Mouse (Mus musculus) kidney, postnatal 4 days (tissue): ENCODE data around the gene Mfsd12.
A peak's percentile ranks its signal among the peaks of the same experiment; 100 is the strongest.

ENCODE experiments used
- DNase-seq, 2 experiments: peaks; one replicate each; pipeline ENCODE4 v3.0.0; 2021; ENCODE audit warnings: mixed read lengths in 2 of 2

Mfsd12 gene

DNA sequence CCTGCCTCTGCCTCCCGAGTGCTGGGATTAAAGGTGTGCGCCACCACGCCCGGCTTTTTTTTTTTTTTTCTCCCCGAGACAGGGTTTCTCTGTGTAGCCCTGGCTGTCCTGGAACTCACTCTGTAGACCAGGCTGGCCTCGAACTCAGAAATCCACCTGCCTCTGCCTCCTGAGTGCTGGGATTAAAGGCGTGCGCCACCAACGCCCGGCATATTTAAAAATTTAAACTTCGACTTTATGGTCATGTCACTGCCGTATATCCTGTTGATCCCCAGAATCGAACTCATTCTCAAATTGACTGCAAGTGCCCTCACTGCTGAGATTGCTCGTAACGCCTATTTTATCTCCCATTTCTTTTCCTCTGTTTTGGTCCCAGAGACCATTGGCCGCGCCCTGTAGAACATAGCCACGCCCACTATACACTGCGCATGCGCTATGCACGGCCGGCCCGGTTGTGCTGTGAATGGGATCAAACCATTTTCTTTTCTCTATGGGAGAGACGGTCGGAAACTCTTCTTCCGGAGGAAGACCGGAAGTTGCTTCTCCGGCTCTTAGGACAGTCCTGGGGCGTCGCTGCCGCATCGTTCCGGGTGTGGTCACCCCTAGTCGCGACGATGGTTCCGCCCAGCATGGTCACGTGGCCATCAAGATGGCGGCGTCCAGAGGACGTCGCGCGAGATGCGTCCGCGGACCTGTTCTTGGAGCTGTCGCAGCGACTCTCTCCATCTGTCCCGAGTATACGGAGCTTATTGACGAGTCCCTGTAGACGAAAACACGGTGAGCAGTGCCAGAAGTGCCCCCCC lies 26.7 kb downstream of the Mfsd12 start, which contains the start of the genes Dohh and Gm48551:
Gene Dohh (plus strand): TSS at position 627 of the 803 bp plus-strand sequence.
Gene Gm48551 (plus strand): TSS at position 665 of the 803 bp plus-strand sequence.
- DNase-seq = peak; percentile 100

DNA sequence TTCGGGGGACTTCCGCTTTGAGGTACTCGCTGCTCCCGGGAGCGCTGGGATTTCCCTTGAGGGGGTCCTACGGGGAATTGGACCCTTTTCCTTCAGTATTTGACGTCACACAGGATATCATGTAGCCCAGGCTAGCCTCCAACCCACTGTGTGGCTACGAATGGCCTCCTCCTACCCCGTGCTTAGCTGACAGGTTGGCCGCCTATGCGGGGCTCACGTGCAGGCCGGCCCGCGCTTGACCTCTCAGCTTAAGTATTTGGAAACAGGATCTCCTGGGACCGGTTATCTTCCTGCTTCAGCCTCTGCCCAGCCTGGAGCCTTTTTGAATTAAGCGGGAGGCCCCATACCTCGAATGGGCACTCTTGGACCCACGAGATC lies 27.3 kb downstream of the Mfsd12 start:
- no peak for DNase-seq

DNA sequence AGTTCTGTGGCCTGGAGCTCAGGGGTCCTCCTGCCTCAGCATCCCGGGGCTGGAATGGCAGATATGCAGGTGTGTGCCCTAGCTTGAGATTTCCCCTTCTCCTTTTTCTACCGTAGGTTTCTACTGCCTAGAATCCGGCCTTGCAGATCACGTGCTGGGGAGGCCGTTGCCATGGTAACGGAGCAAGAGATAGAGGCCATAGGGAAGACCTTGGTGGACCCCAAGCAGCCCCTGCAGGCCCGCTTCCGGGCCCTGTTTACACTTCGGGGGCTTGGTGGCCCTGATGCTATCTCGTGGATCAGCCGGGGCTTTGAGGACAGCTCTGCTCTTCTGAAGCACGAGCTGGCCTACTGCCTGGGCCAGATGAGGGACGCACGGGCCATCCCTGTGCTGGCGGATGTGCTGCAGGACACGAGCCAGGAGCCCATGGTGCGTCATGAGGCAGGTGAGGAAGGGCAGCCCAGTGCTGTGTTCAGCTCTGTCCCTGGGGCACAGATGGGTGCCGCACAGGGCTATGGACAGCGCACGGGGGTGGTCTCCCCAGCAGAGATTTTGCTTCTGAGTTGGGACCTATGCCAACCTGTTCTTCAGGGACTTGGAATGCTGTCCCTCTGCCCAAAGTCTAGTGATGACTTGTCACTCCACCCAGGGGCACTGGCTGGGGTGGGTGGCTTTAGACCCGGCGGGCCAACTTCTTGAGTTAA lies 28.5 kb downstream of the Mfsd12 start:
- no peak for DNase-seq

DNA sequence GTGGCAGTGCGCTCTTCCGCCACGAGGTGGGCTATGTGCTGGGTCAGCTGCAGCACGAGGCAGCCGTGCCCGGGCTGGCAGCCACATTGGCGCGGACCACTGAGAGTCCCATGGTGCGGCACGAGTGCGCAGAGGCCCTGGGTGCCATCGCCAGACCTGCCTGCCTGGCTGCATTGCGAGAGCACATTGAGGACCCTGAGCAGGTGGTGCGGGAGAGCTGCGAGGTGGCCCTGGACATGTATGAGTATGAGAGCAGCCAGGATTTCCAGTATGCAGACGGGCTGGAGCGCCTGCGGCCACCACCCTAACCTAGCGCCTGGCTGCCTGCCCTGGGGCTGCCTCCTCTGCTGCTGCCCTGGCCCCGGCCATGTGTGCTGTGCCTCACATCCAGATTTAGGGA lies 30.4 kb downstream of the Mfsd12 start:
- DNase-seq = no peak

DNA sequence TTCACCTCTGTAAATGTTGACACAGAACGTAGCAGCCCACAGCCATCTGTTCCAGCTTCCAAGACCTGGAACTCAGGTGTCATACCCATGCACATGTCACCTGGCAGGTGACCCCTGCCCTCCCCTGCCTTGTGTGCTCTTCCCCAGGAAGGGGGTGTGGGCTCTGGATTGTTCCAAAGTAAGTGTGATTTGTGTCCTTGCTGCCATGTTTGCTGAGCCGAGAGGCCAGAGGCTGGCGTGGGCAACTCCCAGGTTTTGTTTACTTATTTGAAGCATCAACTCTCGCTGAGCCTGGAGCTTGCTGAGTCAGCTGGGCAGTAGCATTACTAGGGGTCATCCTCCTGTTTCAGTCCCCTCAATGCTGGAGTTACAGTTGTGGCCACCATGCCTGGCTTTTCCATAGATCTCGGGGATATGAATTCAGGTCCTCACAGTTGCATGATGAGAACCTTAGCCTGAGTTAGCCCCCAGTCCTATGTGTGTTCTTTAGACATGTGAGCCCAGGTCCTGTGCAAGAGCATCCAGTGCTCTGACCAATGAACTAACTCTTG lies 31.3 kb downstream of the Mfsd12 start, which contains the start of gene Gm48552:
Gene Gm48552 (plus strand): TSS at position 501 of the 551 bp plus-strand sequence.
- no peak for DNase-seq

DNA sequence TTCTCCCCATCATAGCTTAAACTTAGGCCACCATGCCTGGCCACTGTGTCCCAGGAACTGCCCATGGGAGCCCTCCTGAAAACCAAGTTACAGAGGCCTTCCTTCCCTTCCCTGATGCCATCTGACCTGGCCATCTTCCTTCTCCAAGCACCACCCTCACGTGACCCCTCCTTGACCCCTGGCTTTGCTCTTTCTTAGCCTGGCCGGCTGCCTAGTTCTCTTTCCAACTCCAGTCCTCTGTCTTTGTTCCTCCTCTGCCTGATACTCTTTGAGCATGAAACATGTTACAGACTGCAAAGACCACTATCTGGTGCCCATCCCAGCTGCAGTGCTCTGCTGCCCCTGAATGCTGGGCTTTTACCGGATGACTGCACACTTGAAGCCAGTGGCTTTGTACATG lies 32.1 kb downstream of the Mfsd12 start:
- DNase-seq = peak in 1 of 2 experiments; percentile 66

DNA sequence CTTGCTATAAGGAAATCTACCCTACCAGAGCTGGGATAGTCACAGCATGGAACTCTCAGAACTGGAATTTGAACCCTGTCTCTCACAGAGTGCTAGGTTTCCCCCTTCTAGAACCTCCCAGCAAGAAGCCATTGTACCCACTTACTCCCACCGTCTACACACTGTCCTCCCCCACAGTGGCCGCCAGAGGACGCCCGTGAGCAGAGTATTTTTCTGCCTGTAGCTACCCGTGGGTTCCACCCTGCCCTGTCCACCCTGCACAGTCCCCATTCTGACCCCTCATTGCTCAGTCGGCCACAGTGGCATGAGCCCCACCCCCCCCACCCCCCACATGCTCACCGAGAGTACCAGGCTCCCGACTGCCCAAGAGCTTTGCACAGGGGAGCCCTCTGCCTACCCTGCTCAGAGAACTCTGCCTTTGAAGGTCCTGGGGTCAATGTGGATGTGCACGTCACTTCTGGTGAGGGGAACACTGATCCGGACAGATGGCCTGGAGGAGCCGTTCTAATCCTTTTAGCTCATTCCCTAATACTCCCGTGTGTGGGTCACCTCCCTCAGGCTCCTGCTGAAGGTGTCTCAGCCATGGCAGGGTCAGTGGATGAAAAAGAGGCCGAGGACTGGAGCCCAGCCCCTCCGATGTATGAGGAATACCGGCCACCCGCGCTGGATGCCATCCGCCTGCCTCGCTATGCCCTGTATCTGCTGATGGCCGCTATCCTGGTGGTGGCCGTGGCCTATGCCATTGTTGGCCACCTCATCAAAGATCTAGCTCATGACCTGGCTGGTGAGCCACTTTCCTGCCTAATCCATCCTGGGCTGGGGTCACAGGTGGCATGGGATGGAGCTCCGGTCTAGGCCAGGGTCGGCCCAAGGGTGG lies 32.7 kb downstream of the Mfsd12 start:
- DNase-seq = peak; percentile 86 to 89

DNA sequence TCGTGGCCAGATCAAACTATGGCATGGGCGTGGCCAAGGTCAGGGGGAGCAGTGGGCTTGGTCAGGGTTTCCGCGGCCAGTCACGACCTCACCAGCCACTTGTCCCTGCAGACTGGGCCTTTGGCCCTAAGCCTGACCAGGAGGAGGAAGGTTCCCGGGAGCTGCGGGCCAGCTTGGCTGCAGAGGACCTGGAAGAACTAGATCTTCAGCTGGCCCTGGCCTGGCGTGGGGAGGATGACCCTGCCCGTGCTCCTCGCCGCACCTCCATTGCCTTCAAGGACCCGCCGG lies 33.3 kb downstream of the Mfsd12 start:
- DNase-seq = no peak

DNA sequence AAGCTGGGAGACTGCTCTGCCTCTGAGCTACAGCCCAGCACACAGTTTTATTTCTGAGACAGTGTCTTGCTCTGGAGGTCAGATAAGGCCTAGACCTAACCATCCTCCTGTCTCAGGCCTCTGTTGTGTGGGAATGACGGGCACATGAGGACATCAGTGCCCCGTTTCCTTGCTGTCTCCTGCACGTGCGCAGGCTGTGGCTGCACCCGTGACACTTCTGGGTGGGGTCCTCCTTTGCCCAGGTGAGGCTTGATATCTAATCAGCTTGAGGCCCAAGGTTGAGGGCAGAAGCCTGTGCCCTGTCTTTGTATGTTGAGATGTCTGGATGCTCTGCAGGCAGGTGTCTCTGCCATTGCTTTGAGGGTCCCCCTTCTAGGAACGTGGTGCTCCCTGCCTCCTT lies 35.0 kb downstream of the Mfsd12 start:
- DNase-seq = no peak

DNA sequence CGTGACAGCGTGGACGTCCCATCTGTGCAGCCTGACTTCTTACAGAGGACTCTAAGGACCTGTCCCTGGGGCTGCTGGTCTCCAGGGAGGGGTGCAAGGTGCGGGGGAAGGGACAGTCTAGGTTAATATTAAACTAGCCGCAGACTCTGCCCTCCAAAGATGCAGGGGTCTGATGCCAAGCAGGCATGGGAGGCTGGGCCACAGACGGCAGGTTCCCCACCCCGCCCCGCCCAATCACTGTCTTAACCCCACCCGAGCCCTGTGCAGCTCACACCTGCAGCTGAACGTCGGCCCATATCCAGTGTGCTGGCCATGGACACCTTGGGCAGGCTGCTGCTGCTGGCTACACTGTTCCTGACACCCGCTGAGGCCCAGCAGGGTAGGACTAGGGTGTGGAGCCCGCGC lies 35.5 kb downstream of the Mfsd12 start, which contains the start of gene Smim24:
Gene Smim24 (plus strand): TSS at position 271 of the 405 bp plus-strand sequence.
- DNase-seq = peak in 1 of 2 experiments; percentile 71

DNA sequence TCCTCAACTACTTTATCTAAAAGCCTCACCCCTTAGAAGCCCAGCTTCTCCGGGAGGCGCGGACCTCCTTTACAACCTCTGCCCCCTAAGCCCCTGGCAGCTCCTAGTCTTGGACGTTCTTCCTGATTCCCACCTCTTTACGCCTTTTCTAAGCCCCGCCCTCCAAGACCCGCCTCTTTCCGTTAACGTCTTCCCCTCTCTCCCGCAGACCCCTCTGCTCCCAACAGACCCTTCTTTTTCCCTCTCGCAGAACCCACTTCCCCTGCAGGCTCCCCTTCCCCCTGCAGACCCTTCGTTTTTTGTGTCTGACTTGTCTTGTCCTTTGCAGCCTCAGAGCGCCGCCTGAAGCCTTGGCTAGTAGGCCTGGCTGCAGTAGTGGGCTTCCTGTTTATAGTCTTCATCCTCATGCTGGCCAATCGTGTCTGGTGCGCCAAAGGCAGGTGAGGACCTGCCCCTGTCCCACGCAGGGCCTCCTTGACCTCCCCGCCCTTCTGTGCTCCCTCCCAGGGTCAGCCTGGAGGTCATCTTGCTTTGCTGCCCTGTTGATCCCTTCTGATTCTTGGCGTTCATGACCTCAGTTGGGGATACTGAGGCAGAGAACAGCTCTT lies 36.3 kb downstream of the Mfsd12 start:
- DNase-seq = peak; percentile 63 to 73

DNA sequence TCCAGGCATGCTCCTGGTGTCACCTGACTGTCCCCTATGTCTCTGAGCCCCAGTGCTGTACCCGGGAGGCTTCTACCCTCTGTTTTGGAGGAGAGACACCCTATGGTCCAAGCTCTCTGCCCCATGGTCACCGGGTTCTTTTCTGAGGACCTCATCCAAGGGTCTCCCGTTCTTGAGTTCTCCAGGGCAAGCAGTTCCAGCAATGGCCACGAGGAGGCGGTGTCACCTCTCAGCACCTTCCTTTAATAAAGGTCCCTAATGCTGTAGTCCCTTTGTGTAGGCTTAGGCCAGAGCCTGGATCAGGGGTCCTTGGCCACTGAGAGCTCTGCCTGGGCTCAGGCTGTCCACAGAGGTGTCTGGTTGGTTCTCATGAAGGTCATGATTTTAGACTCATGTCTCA lies 37.8 kb downstream of the Mfsd12 start:
- DNase-seq = peak; percentile 91

DNA sequence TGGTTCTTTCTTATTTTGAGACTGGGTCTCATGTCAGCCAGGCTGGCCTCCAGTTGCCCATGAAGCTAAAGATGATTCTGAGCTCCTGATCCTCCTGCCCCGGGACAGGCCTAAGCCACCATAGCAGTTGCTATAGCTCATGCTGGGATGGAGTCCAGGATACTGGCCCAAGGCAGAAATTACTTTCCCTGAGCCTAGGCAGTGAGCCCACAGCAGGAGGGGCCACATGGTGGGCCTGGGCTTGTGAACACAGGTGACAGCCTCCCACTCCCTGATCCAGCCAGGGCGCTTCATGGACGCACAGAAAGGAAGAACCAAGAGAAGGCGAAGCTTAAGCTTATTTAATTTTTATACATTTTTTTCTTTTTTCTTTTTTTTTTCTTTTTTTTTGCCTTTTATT lies 38.6 kb downstream of the Mfsd12 start:
- DNase-seq = no peak

DNA sequence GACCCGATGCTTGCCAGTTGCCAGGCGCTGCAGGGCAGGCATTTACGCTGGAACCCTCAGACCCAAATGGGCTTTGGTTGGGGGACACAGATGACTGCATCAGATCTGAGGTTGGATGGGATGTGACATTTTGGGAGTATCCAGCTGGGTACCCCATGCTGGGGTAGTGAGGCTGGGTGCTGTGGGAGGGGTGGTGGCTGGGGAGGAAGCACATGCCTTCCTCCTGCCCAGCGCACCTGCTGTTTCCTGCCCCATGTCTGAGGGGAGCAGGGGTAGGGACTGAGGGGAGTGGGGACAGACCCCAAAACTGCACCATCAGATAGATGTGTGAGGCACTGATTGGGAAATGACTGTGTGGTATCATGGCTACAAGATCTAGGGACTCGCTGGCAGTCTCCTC lies 39.5 kb downstream of the Mfsd12 start:
- no peak for DNase-seq

DNA sequence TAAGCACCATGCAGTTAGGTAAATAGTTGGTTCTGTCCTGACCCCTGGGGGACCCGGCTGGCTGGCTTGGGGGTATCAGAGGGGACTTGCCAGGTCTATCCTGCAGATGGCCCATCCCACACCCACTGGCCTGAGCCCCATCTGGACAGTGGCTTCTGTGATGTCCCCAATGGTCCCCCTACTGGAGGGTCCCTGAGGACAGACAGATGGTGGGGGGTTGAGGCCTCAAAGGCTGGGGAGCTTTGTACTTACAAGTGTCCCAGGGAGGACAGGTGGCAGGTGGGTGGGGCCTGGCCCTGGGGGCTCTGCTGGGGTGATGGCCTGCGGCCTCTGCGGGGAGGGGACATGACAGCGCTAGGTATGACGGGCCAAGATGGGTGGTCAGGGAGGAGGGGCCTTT lies 42.0 kb downstream of the Mfsd12 start:
- DNase-seq = no peak

DNA sequence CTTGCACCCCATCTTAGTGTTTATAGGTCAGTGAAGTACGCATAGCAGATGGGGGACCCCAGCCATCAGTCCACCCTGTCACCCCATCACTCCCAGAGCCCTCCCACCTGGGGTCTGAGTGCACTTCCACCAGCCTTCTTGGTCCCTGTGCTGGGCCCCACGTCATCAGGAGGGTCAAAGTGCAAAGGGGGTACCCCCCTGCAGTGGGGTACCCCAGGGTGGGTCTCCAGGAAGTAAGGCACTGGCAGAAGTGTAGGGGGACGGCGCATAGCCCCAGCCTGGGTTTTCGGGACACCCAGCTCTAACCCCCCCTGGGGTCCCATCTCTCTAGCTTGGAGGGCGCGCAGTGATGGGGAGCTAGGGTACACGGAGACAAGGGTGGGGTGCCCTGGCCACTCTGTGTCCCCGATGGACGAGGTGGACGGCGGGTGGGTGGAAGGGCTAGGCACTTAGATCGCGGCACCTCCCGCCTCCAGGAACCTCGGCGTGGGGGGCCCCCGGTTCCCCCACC lies 42.6 kb downstream of the Mfsd12 start:
- no peak for DNase-seq

DNA sequence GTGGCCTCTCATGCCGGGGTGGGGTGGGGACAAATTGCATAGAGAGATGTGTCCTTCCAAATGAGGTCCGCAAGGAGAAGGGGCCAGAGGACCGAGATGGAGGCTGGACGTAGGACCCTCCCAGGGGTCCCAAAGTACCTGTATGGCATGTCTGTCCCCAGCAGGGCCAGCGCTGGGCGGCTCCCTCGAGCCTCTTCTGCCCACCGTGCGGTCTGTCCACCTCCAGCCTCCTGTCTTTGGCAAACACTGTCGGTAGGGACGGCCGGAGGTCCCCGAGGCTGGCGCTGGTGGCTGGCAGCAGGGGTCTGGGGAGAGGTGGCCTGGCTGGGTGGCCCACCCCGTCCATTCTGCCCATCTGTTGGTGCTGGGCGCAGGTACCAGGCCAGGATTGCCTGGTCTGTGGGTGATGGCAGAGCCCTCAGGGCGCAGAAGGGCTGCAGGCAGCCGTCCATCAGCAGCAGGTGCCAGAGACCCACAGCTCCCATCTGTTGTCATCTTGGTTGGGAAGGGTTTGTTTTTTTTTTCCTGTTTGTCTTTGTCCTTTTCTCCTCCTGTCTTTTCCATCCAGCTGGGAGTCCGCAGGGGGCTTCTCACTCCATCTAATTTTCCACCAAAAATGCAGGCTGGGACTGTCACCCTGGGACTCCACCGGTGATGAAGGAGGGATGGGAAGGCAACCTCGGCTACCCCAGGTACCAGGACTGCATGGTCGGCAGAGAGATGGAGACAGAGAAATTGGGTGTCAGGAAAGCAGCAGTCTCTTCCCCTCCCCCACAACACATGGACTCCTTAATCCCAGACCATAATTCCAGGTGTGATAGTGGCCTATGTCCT lies 43.3 kb downstream of the Mfsd12 start:
- no peak for DNase-seq

DNA sequence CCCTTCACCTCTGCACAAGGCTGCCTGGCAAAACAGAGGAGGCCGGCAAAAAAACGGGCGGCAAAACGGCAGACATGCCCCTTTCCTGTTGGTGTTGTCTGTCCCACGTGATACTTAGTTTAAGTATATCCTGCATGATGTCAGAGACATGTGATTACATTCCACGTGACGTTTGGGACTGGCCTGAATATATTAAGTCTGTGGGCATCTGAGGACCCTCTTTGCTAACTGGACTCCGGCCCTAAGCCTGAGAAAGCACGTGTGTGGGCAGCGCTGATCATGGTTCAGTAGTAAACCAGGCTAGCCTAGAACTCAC lies 43.9 kb downstream of the Mfsd12 start:
- no peak for DNase-seq

DNA sequence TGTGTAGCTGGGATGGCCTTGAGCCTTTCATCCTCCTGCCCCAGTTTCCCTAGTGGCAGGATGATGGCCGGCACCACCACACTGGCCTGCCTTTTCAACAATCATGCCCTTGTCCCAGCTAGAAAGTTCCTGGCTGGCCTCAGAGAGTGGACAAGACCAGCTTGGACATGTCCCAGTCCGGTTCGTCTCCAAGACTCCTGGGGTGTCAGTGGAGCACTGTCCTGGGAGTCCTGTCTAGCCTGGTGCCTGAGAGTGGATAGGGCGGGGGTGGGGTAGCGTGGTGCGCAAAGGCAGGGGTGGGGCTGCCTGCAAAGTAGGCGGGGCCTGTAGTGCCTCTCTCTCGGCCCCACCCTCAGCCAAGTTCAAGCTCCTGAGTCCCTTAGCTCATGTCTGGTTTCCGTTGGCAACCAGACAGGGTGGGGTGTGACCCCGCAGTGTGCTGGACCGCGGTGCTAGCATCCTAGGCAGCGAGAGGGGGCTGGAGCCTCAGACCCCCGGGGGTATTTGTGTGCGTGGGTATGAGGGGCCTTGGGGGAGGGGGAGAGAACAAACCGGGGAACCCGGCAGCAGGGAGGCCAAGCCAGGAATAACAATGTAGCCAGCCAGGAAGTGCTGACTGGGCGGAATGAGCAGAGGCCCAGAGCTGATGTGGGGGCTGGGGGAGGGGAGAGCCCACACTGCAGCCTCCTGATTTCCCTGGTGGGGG lies 44.4 kb downstream of the Mfsd12 start:
- DNase-seq = peak; percentile 84 to 91

DNA sequence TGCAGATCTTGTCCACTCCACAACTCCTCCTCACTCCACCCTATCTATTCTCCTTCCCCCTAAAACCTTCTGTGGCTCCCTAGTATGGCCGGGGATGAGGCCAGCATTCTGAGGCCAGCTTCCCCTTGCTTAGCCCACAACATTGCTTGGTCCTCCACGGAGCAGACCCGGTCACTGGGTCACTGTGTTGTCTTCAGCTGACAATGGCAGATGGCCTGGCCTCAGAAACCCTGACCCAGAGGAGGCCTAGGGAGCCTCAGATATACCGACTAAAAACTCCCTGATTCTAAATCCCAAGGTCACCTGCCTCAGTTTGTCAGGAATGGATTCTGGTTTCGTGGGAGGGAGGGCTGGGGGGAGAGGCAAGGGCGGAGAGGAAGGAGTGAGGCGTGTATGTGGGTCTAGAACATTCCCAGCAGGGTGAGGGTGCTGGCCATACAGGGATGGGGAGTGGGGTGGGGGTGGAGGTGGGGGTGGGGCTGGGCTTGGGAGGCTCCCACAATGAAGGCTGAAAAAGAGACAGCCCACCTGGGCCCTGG lies 45.0 kb downstream of the Mfsd12 start:
- no peak for DNase-seq

DNA sequence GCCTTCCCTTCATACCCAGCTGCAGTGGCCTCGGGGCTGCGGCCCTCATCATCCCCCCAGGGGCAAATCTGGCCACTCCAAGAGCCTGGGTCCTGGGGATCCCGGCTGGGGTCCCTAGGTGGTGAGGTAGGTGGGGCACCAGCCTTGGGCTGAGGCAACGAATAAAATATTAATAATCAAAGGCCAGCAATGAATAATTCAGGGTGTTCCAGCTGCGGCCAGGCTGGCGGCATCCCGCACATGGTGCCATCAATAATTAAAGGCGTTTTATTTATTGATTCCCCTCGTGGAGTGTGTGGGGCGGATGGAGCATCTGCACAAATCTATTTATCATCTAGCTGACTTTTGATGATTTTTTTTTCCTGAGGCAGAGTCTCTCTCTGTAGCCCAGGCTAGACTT lies 46.2 kb downstream of the Mfsd12 start:
- no peak for DNase-seq
